Mouse (Mus musculus): ENCODE measurements around the gene Ubash3a. TPM values are rescaled to one million over a fixed set of nuclear protein-coding genes. Genes with fewer than 3 reads are reported as not detected.

The Ubash3a gene
- not detected in 2 replicates for polyA plus RNA-seq (2015; fragmentation: Nextera tagmentation; extraction: Ambion mirVana)

- Histone ChIP-seq H3K27me3 (replicated peaks; ENCODE audit: control insufficient read depth, insufficient read depth, low read length) (no peaks in the 10 kb centered on the region), H3K4me2 (replicated peaks; ENCODE audit: low read depth) (no peak within 1 kb of the TSS), H3K9me3 (ENCODE audit: control insufficient read depth) (no peaks in the 10 kb centered on the region), H3K9ac (ENCODE audit: low read depth, low read length) (no peak within 1 kb of the TSS), H3K36me3 (ENCODE audit: control insufficient read depth, insufficient read depth) (no peaks in the 10 kb centered on the region), H3K27ac (ENCODE audit: low read depth, low read length) (no peak within 1 kb of the TSS), H3K4me3 (ENCODE audit: low read depth, low read length) (no peak within 1 kb of the TSS), H3K4me1 (replicated peaks; ENCODE audit: control insufficient read depth, insufficient read depth, low read length) (no peaks in the 10 kb centered on the region)
- ATAC-seq, result no peak
- no peak for TF ChIP-seq CTCF (IDR thresholded peaks at IDR 0.05; ENCODE audit: low read depth)
- WGBS, result 62% methylated on average over 12 of the region's 12 CpGs
Measured at GRCm38 (mm10) chr17:31207771-31208334, at the start of gene Ubash3a. Gene Ubash3a (plus strand): TSS chr17:31207873.

GRCm38 (mm10) chr17:31157921-31158320 is 49.8 kb upstream of the Ubash3a start:
- Histone ChIP-seq H3K4me1 (replicated peaks; ENCODE audit: control insufficient read depth, insufficient read depth, low read length) (no peaks in the 10 kb centered on the region), H3K4me3 (ENCODE audit: low read depth, low read length) (no peak overlapping the region), H3K27me3 (replicated peaks; ENCODE audit: control insufficient read depth, insufficient read depth, low read length) (no peaks in the 10 kb centered on the region), H3K9me3 (ENCODE audit: control insufficient read depth) (no peaks in the 10 kb centered on the region), H3K27ac (ENCODE audit: low read depth, low read length) (no peak overlapping the region), H3K4me2 (replicated peaks; ENCODE audit: low read depth) (no peak overlapping the region), H3K36me3 (ENCODE audit: control insufficient read depth, insufficient read depth) (no peaks in the 10 kb centered on the region), H3K9ac (ENCODE audit: low read depth, low read length) (no peak overlapping the region)
- no peak for ATAC-seq
- TF ChIP-seq CTCF (IDR thresholded peaks at IDR 0.05; ENCODE audit: low read depth), result no peak
- WGBS, result 76% methylated on average over 6 of the region's 6 CpGs

- no peak for ATAC-seq
- H3K36me3 ChIP-seq (ENCODE audit: control insufficient read depth, insufficient read depth), result no peaks in the 10 kb centered on the region
- H3K4me2 ChIP-seq (replicated peaks; ENCODE audit: low read depth), result no peak overlapping the region
- no peaks in the 10 kb centered on the region for H3K27me3 ChIP-seq (replicated peaks; ENCODE audit: control insufficient read depth, insufficient read depth, low read length)
- no peak for TF ChIP-seq CTCF (IDR thresholded peaks at IDR 0.05; ENCODE audit: low read depth)
- no peak overlapping the region for H3K27ac ChIP-seq (ENCODE audit: low read depth, low read length)
- no peaks in the 10 kb centered on the region for H3K9me3 ChIP-seq (ENCODE audit: control insufficient read depth)
- 88% methylated on average over 4 of the region's 4 CpGs for WGBS
- H3K4me3 ChIP-seq (ENCODE audit: low read depth, low read length), result no peak overlapping the region
- no peaks in the 10 kb centered on the region for H3K4me1 ChIP-seq (replicated peaks; ENCODE audit: control insufficient read depth, insufficient read depth, low read length)
- H3K9ac ChIP-seq (ENCODE audit: low read depth, low read length), result no peak overlapping the region
Measured at GRCm38 (mm10) chr17:31160291-31160690, 47.4 kb upstream of the Ubash3a start.

GRCm38 (mm10) chr17:31162607-31163006 is 45.1 kb upstream of the Ubash3a start:
- ATAC-seq, result no peak
- no peak overlapping the region for H3K4me3 ChIP-seq (ENCODE audit: low read depth, low read length)
- H3K9ac ChIP-seq (ENCODE audit: low read depth, low read length), result no peak overlapping the region
- H3K27me3 ChIP-seq (replicated peaks; ENCODE audit: control insufficient read depth, insufficient read depth, low read length), result no peaks in the 10 kb centered on the region
- no peaks in the 10 kb centered on the region for H3K4me1 ChIP-seq (replicated peaks; ENCODE audit: control insufficient read depth, insufficient read depth, low read length)
- no peak overlapping the region for H3K4me2 ChIP-seq (replicated peaks; ENCODE audit: low read depth)
- H3K27ac ChIP-seq (ENCODE audit: low read depth, low read length), result no peak overlapping the region
- H3K9me3 ChIP-seq (ENCODE audit: control insufficient read depth), result no peaks in the 10 kb centered on the region
- WGBS, result 77% methylated on average over 12 of the region's 12 CpGs
- H3K36me3 ChIP-seq (ENCODE audit: control insufficient read depth, insufficient read depth), result no peaks in the 10 kb centered on the region
- no peak for TF ChIP-seq CTCF (IDR thresholded peaks at IDR 0.05; ENCODE audit: low read depth)

GRCm38 (mm10) chr17:31163821-31164220 is 43.9 kb upstream of the Ubash3a start:
- H3K27ac ChIP-seq (ENCODE audit: low read depth, low read length), result no peak overlapping the region
- H3K9ac ChIP-seq (ENCODE audit: low read depth, low read length), result no peak overlapping the region
- H3K4me2 ChIP-seq (replicated peaks; ENCODE audit: low read depth), result no peak overlapping the region
- no peak for TF ChIP-seq CTCF (IDR thresholded peaks at IDR 0.05; ENCODE audit: low read depth)
- H3K9me3 ChIP-seq (ENCODE audit: control insufficient read depth), result no peaks in the 10 kb centered on the region
- H3K4me1 ChIP-seq (replicated peaks; ENCODE audit: control insufficient read depth, insufficient read depth, low read length), result no peaks in the 10 kb centered on the region
- H3K36me3 ChIP-seq (ENCODE audit: control insufficient read depth, insufficient read depth), result no peaks in the 10 kb centered on the region
- H3K27me3 ChIP-seq (replicated peaks; ENCODE audit: control insufficient read depth, insufficient read depth, low read length), result no peaks in the 10 kb centered on the region
- ATAC-seq, result no peak
- WGBS, result 62% methylated on average over 2 of the region's 2 CpGs
- no peak overlapping the region for H3K4me3 ChIP-seq (ENCODE audit: low read depth, low read length)

GRCm38 (mm10) chr17:31165127-31165526 is 42.5 kb upstream of the Ubash3a start, which contains the start of gene Tff1:
Gene Tff1 (minus strand): TSS chr17:31165277.
- ATAC-seq, result no peak
- no peaks in the 10 kb centered on the region for H3K4me1 ChIP-seq (replicated peaks; ENCODE audit: control insufficient read depth, insufficient read depth, low read length)
- 76% methylated on average over 6 of the region's 6 CpGs for WGBS

More at GRCm38 (mm10) chr17:31165127-31165526, 42.5 kb upstream of the Ubash3a start, which contains the start of gene Tff1:
- H3K36me3 ChIP-seq (ENCODE audit: control insufficient read depth, insufficient read depth), result no peaks in the 10 kb centered on the region
- no peak within 1 kb of the TSS for H3K4me3 ChIP-seq (ENCODE audit: low read depth, low read length)
- TF ChIP-seq CTCF (IDR thresholded peaks at IDR 0.05; ENCODE audit: low read depth), result no peak
- H3K9me3 ChIP-seq (ENCODE audit: control insufficient read depth), result no peaks in the 10 kb centered on the region
- no peak within 1 kb of the TSS for H3K9ac ChIP-seq (ENCODE audit: low read depth, low read length)
- H3K4me2 ChIP-seq (replicated peaks; ENCODE audit: low read depth), result no peak within 1 kb of the TSS
- no peaks in the 10 kb centered on the region for H3K27me3 ChIP-seq (replicated peaks; ENCODE audit: control insufficient read depth, insufficient read depth, low read length)
- no peak within 1 kb of the TSS for H3K27ac ChIP-seq (ENCODE audit: low read depth, low read length)
